Mouse (Mus musculus) mature B cell (primary cell): ENCODE measurements around the gene Smg8.
"Not testable (repeated sequence)": the region's sequence is repeated elsewhere in the genome, so short reads cannot be mapped to it uniquely, and the experiment has no call there.

Experiments
- in situ Hi-C: fragments of 300-500 bp; cut with MboI; formaldehyde crosslinking; loops from 2 replicates; pipeline ENCODE4 v1.14.3; 2019

Smg8 gene

DNA sequence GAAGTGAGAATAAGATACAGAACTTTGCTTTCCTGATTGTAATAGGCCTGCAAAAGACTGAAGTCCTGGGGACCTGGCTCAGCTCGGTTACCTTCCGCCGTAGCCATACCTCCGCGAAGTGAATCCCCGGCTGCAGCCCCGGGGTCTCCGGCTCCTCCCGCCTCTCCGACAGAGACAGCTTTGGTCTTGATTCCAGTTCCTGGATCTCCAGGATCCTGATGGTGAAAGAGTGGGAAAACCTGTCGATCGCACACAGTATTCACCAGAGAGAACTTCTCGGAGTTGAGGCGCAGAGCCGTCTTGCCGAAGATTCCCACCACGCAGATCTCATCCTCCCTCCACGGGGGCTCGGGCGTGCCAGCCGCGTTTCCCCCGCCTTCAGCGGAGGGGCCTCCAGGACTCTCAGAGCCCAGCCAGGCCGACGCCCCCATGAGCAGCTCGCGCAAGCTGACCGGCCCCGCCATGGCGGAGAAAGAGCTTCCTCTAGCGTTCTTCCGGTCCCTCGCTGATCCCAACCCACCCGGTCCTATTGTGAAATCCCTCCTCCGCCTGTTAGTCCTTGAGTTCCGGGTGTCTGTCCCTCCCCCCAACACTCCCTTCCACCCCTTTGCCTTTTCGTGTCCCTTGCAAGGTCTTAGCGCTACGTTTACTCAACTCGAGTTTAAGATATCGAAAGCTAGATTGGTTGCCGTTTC is at the start of gene Smg8:
TSS of gene Smg8 (minus strand) at position 485 of the 695 bp plus-strand sequence.
- in situ Hi-C loops = no loop called here

DNA sequence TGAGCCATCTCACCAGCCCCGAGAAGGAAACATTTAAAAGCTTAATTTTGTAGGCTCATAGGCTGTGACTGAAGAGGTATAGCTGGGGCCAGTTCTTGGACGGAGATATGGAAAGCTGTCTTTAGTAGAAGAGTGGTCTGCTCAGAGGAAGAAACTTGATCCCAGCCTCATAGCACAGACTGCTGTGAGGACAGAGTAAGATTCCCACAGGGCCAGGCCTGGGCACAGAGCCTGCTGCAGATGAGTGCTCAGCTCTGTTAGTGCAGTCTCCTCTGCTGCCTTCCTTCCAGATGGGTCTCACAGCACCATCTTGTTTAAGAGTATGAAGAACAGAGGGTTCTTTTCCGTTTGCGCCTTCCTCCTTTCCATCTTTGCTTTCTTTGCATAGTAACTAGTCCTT is 49.7 kb upstream of the Smg8 start:
- in situ Hi-C loops = no loop called here

DNA sequence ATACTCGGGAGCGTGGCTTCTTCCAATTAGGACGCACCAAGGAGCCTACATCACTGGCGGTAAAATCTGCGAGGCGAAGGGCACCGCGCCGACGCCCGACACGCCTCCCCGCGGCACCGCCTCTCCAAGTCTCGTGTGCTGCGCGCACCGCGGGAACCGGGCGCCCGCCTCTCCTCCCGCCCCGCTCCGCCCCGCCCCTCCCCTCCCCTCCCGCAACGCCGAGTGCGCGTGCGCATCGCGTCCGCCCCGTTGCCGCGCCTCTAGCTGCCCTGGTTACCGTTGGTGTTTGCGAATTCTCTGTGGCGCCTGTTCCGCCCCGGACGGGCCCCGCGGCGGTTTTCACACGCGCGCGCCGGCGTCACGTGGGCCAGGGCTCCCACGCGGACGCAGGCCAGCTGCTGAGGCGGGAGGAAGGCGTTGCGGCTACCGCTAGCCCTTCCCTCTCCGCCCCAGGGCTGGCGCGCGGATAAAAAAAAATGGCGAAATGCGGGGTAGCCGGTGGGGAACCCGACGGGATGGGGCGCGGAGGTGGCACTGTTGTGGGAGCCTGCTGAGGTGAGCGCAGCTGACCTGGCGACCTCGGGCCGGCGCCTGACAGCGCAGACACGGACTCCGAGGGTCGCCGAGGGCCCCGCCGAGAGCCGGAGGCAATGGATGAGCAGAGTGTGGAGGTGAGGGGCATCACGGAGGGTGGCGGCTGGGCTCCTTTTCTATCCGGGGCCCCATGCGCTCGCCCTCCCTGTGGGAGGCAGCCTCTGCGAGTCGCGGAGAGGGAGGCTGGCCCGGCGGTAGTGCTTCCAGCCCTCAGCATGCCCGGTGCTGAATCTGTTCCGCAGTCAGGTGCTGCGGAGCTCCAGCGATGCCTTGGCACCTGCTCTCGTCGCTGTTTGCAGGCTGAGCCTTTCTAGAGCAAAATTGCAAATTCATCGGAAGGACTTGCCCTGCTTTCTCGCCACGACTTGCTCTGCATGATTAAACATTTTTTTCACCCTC is 40.5 kb upstream of the Smg8 start, which contains the start of gene Trim37:
TSS of gene Trim37 (plus strand) at position 254 of the 993 bp plus-strand sequence.
- in situ Hi-C loops = no loop called here

DNA sequence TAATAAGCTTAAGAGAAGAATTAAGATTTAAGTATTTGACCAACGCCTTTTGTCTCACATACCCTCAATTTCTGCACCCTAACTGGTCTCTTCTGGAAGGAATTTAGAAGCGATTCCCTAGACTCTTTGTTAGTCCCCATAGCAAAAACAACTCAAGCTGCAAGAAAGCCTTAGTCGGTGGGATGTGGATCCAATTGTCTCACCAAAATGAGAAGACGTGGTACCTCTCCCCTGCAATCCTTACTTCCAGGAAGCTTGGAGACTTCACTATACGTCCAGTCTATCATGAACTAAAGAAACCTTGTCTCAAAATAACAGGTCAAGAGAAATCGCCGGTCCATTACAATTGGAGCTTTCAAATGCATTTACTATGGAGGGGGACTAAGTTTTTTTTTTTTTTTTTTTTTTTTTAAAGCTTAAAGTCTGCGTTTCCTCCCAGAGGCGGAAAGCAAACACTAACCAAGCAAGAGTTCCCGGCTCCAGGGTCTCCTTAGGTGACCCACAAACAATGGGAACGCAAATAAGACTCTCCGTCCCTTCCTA is 39.8 kb upstream of the Smg8 start:
- in situ Hi-C loops = no loop called here

DNA sequence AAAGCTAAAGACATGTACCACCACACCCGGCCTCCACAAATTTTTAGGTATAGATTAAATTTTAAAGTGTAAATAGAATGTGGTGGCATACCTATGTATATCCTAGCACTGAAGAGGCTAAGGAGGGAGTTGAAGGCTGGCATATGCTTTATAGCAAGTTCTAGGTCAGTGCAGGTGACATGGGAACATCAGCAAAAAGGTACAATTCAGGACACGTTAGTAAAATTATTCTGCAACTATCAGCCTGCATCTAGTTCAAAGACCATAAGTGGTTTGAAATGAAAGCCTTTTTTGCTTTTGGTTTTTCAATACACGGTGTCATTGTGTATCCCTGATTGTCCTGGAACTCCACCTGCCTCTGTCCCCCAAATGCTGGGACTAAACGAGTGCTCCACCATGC is 39.0 kb upstream of the Smg8 start:
- in situ Hi-C loops = no loop called here

DNA sequence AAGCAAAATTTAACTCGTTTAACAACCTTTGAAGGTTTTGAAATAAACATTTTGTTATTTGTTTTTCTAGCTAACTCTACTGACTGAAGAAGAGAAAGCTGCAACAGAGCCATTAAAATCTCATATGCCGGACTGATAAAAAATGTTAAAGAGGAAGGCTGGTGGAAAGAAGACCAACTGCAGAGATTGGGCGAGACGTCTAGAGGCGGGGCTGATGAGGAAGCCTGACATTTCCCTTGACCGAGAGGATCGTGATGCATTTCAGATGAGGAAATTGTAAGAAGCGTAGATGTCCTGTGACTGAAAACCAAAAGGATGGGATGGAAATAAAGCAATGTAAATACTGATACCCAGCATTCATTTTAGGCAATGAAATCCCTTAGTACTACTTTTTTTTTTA is 35.3 kb upstream of the Smg8 start:
- in situ Hi-C loops = no loop called here

DNA sequence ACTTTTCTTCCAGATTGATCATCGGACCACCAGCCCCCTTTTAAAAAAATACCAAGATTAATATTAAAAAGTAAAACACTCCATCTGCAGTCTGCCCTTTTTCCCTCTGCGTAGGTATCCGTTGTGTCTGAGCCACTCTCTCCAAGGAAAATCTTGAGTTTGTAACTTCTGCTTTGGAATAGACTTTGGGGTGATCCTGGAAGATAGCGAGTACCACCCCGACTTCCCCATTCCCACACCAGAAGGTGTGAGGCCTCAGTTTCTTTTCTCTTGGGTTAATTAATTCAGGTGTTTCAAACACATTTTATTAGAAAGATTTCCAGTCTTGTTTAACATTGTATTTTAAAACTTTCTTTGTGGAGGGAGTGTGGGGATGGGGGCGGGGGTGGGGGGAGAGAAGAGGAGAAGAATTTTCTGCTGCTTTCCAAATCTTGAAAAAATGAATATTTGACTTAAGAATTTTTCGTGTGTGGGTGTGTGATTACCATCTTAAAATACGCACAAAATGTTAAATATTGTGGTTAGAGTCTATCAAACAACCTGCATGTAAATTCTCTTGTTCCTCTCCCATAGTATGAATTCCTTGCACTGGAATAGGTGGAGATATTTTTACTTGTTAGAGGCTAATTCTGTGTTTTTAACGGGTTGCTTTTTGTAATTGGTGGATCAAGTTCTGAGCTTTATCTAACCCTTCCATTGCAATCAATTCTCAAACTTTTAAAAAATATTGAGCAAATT is 23.8 kb upstream of the Smg8 start:
- in situ Hi-C loops = no loop called here

DNA sequence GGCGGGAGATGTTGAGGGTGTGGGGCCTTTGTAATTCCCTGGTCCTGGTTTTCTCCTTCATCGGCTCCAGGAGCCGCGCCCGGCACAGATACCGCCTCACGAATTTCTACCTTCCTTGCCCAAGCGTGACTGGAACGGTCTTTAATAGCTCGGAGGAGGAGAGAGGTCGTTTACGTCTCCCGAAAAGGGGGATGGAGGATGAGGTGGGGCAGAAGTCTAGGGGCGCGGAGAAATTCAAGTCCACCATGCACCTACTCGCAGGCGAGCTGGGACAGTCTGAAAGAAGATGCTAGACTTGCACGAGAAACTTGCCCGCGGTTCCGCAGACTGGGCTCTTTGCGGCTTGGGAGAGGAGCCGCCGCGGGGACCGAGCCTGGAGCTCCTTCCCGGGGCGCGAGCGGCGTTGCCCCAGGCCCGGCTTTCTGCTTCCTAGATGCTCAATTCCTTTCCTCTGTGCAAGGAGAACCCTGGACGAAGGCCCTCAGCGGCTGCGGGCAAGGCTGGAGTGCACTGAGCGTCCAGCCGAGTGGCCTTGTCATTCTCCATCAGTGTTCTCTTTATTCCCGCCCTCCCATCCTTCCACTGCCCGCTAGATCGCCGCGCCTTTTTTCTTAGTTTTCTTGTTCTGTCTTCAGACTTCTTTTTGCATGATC is 23.1 kb upstream of the Smg8 start:
- in situ Hi-C loops = no loop called here

DNA sequence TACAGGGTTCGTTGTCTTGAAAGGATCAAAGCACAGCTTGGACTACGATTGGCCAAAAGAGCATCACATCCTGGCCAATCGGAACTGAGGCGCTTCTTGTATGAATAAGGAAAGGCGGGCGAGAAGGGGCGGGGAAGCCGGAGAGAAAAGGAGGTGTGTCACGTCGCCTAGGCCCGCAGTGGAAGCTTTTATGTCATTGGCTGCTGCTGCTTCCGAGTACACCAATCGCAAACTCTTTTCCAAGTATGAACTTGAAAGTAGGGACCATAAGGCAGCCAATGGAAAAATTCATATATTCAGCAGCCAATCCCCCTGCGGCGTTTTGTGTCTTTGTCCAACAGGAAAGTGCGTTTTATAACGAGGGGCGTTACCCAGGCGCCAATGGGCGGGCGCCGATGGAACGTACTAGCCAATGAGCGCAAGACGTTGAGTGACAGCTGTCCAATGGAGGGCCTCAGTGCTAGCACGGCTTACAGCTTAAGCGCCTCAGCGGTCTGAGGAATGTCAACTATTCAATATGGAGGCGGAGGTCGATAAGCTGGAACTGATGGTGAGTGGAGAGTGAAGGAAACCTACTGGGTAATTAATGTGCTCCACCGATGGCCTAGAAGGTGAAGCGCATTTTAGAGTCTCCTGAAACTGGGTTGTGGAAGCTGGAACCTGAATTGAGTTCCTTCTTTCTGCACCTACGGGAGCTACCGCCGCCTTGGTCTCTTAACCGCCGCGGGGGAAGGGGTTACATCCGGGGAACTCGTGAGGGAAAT is 22.4 kb upstream of the Smg8 start, which contains the start of gene Ska2:
TSS of gene Ska2 (plus strand) at position 480 of the 764 bp plus-strand sequence.
- in situ Hi-C loops = no loop called here

DNA sequence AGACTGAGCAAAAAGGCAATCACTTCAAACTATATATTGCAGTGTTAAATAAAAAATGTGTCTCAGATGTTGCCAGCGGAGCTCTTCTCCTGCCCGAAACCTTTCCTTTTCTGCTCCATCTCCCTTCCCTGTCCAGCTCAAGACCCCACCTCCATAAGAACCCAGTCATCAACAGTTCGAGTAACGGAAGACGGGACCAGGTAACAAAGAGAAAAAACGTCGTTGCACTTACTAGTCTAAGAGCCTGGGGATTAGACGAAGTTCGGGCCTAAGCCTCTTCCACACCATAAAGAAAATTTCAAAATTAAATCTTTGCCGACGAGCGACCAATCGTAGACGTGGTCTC is 21.8 kb upstream of the Smg8 start, which contains the start of gene Prr11:
TSS of gene Prr11 (minus strand) at position 300 of the 346 bp plus-strand sequence.
- in situ Hi-C loops = no loop called here

DNA sequence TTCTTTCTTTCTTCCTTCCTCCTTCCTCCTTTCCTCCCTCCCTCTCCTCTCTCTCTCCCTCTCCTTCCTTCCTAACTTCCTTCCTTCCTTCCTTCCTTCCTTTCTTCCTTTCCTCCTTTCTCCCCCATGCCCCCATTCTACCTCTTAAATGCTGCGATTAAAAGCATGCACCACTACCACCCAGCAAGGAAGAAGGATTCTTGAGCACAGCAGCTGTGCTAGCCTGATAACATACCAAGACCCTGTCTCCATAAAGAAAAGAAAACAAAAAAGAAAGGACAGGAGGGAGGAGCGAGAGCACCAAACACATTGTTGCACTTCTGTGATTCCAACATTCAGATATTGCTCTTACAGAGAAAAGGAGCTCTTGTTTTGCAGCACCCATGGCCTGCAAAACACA is 568 bp upstream of the Smg8 start:
- in situ Hi-C loops = no loop called here

DNA sequence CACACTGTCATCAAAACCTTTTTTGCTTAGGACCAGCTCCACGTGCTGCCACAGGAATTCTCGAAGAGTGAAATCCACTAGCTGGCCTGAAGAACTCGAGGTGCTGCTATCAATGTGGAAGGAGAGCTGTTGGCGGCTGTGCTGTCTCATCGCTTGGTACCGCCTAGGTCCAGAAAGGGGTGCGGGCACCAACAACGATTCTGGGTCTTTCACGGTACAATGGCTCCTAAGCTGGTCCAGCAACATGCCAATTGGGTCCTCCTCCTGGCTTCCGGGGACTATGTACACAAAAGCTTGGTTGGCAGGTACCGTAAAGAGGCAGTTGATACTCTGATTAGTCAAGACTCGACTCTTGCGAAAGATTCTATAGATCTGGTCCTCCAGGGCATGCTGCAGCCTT is 1.1 kb downstream of the Smg8 start:
- in situ Hi-C loops = no loop called here

DNA sequence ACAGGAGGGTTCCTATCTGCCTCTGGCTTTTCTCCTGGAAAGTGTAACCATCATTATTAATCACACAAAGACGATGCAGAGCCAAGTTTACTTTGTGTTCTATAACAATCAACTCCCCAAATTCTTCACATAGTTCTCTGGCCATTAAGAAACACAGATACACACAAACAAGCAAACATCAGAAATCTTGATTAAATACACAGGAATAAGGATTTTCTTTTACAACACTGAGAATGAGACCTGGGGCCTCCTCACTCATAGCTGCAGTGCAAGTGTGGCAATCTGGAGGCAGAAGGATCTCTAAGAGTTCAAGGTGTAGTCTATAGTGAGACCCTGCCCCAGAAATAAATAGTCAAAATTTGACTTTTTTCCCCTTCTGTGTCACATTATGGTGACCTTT is 2.9 kb downstream of the Smg8 start:
- in situ Hi-C loops = no loop called here

DNA sequence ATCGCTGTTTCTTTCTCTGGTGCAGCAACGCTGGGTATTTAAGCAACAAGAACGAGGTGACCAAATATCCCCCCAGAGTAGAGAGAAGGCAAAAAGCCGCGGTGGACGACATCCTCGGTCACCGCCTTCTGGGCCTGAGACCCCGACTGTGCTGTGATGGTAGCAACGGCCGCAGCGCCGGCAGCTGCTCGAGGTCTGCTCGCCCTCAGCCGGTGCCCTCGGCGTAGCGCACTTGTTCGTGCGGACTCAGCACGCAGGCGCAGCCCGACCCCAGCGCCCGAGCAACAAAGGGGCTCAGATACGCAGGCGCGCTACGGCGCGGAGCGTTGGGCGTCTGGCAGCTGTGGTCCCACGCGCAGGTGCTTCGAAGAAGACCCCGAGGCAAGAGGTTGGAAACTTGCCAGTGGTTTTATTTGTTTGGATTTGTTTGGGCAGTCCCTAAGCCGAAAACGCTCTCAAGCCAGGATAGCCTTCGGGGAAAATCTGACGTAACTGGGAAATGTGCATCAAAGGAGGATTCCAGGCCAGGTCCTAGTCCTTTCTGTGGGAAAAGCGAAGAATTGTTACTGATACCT is 12.6 kb downstream of the Smg8 start, which contains the start of gene Gdpd1:
TSS of gene Gdpd1 (minus strand) at position 197 of the 575 bp plus-strand sequence.
- in situ Hi-C loops = no loop called here

DNA sequence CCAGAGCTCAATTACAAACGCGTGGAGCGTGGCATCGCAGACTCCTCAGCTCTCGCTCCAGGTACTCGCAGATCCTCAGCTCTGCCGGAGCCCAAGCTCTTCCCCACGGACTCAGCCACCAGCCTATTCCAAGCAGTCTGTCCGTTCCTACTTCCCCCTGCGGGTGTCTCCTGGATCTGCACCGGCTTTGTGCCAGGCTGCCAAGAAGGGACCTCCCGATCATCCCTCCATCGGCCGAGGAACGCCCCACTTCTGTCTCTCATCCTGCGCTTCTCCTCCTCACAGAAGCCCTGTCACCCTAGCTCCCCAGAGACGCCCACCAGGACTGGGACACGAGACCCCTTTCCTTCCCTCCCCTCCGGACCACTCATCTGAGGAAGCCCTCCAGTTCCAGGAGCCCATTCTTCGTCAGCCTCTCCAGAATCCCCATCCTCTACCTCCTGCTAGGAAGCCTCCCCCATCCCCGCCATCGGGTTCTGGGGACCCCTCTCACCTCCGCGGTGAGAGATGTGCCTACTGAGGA is 13.2 kb downstream of the Smg8 start:
- in situ Hi-C loops = no loop called here

DNA sequence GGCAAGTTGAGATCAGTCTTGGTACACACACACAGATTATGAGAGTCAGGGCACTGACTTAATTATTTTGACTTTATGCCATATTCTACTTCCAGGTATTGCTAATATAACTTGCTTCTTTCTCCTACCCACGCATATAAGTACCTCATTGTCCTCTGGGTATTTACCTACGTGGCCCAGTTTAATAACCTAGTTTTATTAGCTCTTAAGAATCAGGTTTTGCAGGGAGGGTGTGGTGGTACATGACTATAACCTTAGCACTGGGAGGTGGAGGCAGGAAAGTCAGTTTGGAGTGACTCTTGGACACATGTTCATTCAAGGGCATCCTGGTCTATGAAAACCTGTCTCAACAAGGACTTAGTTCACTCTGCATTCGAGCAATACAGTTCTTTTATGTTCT is 24.5 kb downstream of the Smg8 start:
- in situ Hi-C loops = no loop called here

DNA sequence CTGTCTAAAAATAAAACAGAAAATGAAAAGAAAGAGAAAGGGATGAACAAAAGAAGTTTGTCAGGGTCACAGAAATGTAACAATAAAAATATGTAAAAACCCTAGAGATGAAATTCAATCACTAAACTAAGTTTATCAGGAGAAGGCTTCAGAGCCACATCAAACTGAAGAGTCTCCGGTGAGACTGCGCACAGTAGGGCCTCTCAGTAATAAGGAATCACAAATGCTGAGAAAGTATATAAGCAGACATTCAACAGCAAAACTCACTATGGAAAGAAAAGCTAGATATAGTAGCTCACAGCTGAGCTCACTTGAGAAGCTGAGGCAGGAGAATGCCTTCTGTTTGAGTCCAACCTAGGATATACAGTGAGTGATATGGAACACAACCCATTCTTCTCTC is 26.2 kb downstream of the Smg8 start:
- in situ Hi-C loops = no loop called here

DNA sequence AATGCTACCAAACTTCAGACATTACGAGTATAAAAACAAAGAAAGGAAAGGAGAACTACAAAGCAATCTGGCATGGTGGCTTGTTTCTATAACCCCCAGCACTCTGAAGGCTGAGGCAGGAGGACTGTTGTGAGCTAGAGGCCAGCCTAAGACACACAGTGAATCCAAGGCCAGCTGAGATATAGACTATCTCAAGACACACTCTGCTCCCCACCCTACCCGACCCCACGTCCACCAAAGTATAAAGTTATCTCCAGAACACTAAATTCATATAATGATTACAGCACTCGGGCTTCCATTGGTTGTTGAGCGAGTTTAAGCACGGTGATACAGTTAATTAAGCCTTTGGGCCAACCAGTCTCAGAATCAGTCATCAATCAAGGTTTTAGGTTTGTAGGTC is 30.3 kb downstream of the Smg8 start:
- in situ Hi-C loops = no loop called here

DNA sequence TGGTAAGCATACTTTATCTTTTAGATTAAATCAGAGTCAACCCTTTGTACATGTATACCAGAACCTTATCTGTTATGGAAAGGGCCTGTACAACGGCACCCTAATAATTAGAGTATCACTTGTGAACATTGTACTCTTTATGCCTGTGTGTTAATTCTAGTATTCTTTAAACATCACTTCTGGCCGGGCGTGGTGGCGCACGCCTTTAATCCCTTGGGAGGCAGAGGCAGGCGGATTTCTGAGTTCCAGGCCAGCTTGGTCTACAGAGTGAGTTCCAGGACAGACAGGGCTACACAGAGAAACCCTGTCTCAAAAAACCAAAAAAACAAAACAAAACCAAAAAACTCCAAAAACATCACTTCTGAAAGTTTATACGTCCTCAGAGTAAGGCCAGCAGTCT is 37.7 kb downstream of the Smg8 start:
- in situ Hi-C loops = not testable (repeated sequence)

DNA sequence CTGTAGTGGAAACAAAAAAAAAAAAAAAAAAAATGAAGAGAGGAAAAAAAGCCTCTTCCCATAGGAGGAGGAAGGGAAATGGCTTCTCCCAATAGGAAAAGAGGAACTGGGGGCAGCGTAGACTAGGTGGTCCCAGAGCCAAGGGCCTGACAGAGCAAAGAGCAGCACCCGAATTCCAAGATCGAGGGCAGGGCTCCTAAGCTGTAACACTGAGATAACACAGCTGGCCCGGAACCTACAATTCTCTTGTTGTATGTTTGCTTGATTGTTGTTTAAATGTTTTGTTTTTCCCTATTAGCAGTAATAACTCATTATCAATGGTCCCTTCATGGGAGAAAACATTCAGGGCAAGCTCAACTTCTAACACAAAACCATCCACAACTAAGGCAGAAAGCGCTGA is 39.6 kb downstream of the Smg8 start:
- in situ Hi-C loops = no loop called here
